Mouse (Mus musculus) hindbrain, embryonic 16.5 days (tissue): ENCODE results near the gene Tbx3. TPM values are rescaled to one million over a fixed set of nuclear protein-coding genes. Genes with fewer than 3 reads are reported as not detected.

ENCODE experiments used
- ATAC-seq: fragments of 200-750 bp; cut with Nextera tagmentation; 2 replicates; pipeline ENCODE4 v1.8.0; 2017; ENCODE audit warnings: moderate TSS enrichment, moderate library complexity
- H3K27ac ChIP-seq: fragments of 300-500 bp; sonication (generic); 2 replicates; pipeline ENCODE4 v1.5.1; 2014; ENCODE audit warnings: low read depth, mild to moderate bottlenecking, control low read depth, low read length, moderate library complexity
- H3K27me3 ChIP-seq: fragments of 300-500 bp; sonication (generic); replicated peaks from 2 replicates; pipeline ENCODE4 v1.6.1; 2014; ENCODE audit warnings: low read length; ENCODE audit not compliant: control insufficient read depth, insufficient read depth
- H3K36me3 ChIP-seq: fragments of 300-500 bp; sonication (generic); 2 replicates; pipeline ENCODE4 v1.6.1; 2014; ENCODE audit warnings: mild to moderate bottlenecking, low read length, moderate library complexity, mixed read lengths; ENCODE audit not compliant: control insufficient read depth, insufficient read depth
- H3K4me1 ChIP-seq: fragments of 300-500 bp; sonication (generic); 2 replicates; pipeline ENCODE4 v1.6.1; 2014; ENCODE audit warnings: low read depth, low read length; ENCODE audit not compliant: control insufficient read depth, insufficient read depth
- H3K4me2 ChIP-seq: fragments of 300-500 bp; sonication (generic); 2 replicates; pipeline ENCODE4 v1.6.1; 2014; ENCODE audit warnings: mild to moderate bottlenecking, low read length, control low read depth, moderate library complexity
- H3K4me3 ChIP-seq: fragments of 300-500 bp; sonication (generic); 2 replicates; pipeline ENCODE4 v1.5.1; 2014; ENCODE audit warnings: mild to moderate bottlenecking, low read length, control low read depth, moderate library complexity
- H3K9ac ChIP-seq: fragments of 300-500 bp; sonication (generic); 2 replicates; pipeline ENCODE4 v1.6.1; 2014; ENCODE audit warnings: low read depth, mild to moderate bottlenecking, control low read depth, low read length, moderate library complexity
- H3K9me3 ChIP-seq: fragments of 300-500 bp; sonication (generic); 2 replicates; pipeline ENCODE4 v1.6.1; 2014; ENCODE audit warnings: mild to moderate bottlenecking, low read length, moderate library complexity; ENCODE audit not compliant: control insufficient read depth
- WGBS: fragments of 180-500 bp; shearing (Covaris S2); extraction: QIAGEN DNeasy Blood & Tissue Kit; methylation state at CpG from one replicate; pipeline ENCODE4 v1.1.7; 2014; 5-methylcytosine and 5-hydroxymethylcytosine counted together
- polyA plus RNA-seq: library from polyadenylated mRNA; unstranded; fragments of >200 nt; fragmentation: Nextera tagmentation; extraction: Ambion mirVana; gene quantifications from 2 replicates; pipeline ENCODE4 v1.2.1, GENCODE M21; 2015

The Tbx3 gene
- polyA plus RNA-seq, 1 experiment from 2014 or later = 2.9 TPM

DNA sequence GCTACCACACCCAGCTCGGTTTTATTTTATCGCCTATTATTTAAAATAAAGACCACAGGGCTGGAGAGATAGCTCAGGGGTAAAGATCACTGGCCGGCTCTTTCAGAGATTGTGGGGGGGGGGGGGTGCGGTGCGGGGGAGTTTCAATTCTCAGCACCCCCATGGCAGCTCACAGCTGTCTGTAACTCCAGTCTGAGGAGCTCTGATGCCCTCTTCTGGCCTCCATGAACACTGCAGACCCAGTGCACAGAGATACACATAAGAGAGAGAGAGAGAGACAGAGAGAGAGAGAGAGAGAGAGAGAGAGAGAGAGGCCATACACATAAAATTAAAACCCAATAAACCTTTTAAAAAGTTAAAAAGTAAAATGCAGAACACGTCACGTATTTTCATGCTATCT, 34.4 kb downstream of the Tbx3 start:
- 56% methylated on average over 7 of the region's 7 CpGs for WGBS
- Histone ChIP-seq H3K27me3 (peaks cover 34% of the 10 kb centered on the region), H3K4me3 (no peak overlapping the region)

DNA sequence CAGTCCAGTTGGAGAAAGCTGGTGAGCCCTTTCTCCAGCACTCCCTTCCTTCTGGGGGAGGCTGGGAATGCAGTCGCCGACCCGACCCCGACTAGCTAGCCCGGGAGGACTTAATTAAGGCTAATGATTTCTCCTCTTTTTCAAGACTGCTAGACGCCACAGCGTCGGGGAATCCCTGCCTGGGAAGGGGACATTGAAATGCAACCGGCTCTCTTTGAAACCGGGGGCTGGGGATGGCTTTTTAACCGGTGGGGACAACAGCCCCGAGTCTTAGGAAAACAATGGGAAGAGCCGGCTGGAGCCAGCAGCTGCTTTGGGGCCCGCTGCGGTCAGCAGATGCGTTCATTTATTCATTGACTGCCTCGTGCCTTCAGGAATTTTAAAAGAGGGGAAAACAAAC, 36.0 kb downstream of the Tbx3 start:
- H3K4me2 ChIP-seq = peak overlapping the region; percentile 20; the same call in 1 of the 2 replicates
- no peak for ATAC-seq
- H3K27ac ChIP-seq = no peak overlapping the region
- peaks cover 43% of the 10 kb centered on the region for H3K27me3 ChIP-seq
- 0 out of 2 replicates have a peak, but pooled peaks cover 4% of the 10 kb centered on the region for H3K4me1 ChIP-seq
- 0 out of 2 replicates have a peak overlapping the region, but pooled peaks have one; percentile 0 for H3K4me3 ChIP-seq
- H3K9ac ChIP-seq = no peak overlapping the region
- WGBS = 1% methylated on average over 17 of the region's 17 CpGs
- H3K9me3 ChIP-seq = no peaks in the 10 kb centered on the region; the same call in 1 of the 2 replicates
- H3K36me3 ChIP-seq = no peaks in the 10 kb centered on the region

More for the DNA sequence above, 34.4 kb downstream of the Tbx3 start:
- no peak for ATAC-seq
- Histone ChIP-seq H3K4me1 (0 out of 2 replicates have a peak, but pooled peaks cover 4% of the 10 kb centered on the region), H3K27ac (no peak overlapping the region), H3K4me2 (no peak overlapping the region), H3K9me3 (no peaks in the 10 kb centered on the region; the same call in 1 of the 2 replicates), H3K36me3 (no peaks in the 10 kb centered on the region), H3K9ac (no peak overlapping the region)

DNA sequence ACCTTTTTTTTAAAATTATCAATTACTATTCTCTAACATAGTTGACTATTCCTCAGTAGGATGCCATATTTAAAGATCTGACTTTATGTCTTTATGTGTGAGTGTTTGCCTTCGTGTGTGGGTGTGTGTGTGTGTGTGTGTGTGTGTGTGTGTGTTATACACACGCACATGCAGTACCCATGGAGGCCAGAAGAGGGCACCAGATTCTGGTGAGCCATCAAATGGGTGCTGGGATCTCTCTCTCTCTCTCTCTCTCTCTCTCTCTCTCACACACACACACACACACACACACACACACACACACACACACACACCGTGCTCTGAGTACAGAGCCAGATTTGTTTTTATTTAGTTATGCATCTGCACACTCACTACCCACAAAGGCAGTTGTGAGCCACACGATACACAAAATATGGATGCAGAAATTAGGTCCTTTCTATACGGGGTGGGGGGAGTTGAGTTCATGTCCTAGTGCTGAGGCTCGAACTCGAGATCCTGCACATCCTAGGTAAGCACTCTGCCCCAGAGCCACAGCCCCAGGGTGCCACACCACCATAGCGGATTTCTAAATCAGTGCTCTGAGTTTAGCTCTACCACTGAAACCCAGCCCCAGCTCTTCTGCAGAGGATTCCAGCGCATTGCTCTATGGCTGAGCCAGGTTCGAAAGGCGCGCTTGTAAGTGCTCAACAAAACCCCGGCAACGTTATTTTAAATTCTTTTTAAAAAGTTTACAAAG, 38.5 kb downstream of the Tbx3 start:
- no peak overlapping the region for H3K27ac ChIP-seq
- ATAC-seq = no peak
- H3K4me2 ChIP-seq = no peak overlapping the region
- H3K4me3 ChIP-seq = no peak overlapping the region
- 0 out of 2 replicates have a peak, but pooled peaks cover 4% of the 10 kb centered on the region for H3K4me1 ChIP-seq
- no peaks in the 10 kb centered on the region for H3K36me3 ChIP-seq
- 81% methylated on average over 14 of the region's 14 CpGs for WGBS
- peaks cover 48% of the 10 kb centered on the region for H3K27me3 ChIP-seq
- no peak overlapping the region for H3K9ac ChIP-seq
- H3K9me3 ChIP-seq = no peaks in the 10 kb centered on the region; the same call in 1 of the 2 replicates

DNA sequence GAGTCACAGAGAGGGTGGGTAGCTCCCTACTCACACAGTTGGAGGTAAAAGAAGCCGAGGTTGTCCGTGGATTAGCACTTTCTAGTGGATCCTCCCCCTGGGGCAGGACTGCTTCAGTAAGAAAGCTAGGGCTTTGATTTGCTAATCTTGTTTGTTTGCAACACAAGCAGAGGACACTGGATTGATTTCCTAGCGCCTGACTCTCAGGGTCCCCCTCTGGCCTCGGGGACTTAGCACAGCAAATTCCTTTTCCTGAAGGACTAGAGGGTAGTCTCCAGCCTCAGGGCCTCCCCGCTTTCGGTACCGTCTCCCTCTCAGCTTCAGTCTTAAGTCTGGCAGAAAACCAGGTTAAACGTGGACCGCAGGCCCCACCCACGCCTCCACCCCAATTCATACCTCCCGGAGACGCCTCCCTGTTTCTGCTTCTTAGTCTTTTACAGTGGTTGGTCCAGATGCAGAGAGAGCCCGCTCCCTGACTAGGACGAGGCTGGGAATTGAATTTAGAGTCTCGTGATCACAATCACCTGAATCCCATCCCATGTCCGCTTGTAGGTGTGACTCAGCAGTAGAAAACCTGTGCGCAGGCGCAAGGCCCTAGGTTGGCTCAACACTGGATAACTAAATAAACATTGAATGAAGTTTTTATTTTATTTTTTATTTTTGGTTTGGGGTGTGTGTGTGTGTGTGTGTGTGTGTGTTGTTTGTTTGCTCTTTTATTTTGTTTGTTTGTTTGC, 39.5 kb downstream of the Tbx3 start:
- H3K27ac ChIP-seq = no peak overlapping the region
- no peak for ATAC-seq
- no peak overlapping the region for H3K4me3 ChIP-seq
- H3K4me1 ChIP-seq = 0 out of 2 replicates have a peak, but pooled peaks cover 4% of the 10 kb centered on the region
- peaks cover 48% of the 10 kb centered on the region for H3K27me3 ChIP-seq
- 8% methylated on average over 18 of the region's 18 CpGs for WGBS
- peak overlapping the region; percentile 36 for H3K4me2 ChIP-seq
- H3K9me3 ChIP-seq = no peaks in the 10 kb centered on the region; the same call in 1 of the 2 replicates
- H3K9ac ChIP-seq = no peak overlapping the region
- H3K36me3 ChIP-seq = no peaks in the 10 kb centered on the region

DNA sequence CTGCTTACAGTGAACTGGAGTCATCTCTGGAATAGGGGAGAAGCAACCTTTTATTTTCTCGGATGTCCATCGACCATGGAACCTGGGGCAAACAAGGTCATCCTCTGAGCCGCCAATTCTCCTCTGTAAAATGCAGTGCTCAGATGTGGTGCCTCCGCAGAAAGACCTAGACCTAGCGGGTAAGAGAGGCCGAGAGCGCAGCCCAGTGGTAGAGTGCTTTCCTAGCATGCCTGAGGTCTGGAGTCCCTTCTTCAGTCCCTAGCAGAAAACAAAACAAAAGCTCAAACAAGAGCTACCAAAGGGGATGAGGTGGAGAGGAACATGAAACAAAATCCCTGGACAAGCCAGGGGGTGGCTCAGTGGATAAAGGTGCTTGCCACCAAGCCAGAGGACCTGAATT, 40.3 kb downstream of the Tbx3 start:
- H3K4me1 ChIP-seq = 0 out of 2 replicates have a peak, but pooled peaks cover 4% of the 10 kb centered on the region
- no peak overlapping the region for H3K4me3 ChIP-seq
- H3K27ac ChIP-seq = no peak overlapping the region
- no peak for ATAC-seq
- 10% methylated on average over 7 of the region's 7 CpGs for WGBS
- peaks cover 44% of the 10 kb centered on the region for H3K27me3 ChIP-seq
- H3K9ac ChIP-seq = no peak overlapping the region
- no peak overlapping the region for H3K4me2 ChIP-seq
- no peaks in the 10 kb centered on the region for H3K36me3 ChIP-seq
- H3K9me3 ChIP-seq = no peaks in the 10 kb centered on the region; the same call in 1 of the 2 replicates

DNA sequence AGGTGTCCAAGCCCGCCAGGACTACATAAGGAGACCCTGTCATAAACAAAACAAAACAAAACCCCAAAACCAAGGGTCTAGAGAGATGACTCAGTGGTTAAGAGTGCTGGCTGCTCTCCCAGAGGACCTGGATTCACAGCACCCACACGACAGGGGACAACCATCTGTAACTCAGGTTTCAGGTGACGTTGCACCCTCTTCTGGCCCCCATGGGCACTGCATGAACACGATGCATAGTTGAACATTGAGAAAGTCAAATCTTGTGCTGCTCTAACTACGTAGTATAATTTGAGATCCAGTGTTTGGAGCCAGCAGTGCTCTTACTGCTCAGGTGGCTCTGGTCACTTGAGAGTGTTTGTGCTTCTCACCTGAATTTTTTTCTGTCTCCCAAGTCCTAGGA, 41.2 kb downstream of the Tbx3 start:
- H3K36me3 ChIP-seq = no peaks in the 10 kb centered on the region
- H3K9ac ChIP-seq = no peak overlapping the region
- no peak overlapping the region for H3K4me3 ChIP-seq
- no peaks in the 10 kb centered on the region; the same call in 1 of the 2 replicates for H3K9me3 ChIP-seq
- H3K4me2 ChIP-seq = no peak overlapping the region
- no peak overlapping the region for H3K27ac ChIP-seq
- WGBS = 84% methylated on average over 5 of the region's 5 CpGs
- ATAC-seq = no peak
- H3K4me1 ChIP-seq = no peaks in the 10 kb centered on the region
- peaks cover 40% of the 10 kb centered on the region for H3K27me3 ChIP-seq

DNA sequence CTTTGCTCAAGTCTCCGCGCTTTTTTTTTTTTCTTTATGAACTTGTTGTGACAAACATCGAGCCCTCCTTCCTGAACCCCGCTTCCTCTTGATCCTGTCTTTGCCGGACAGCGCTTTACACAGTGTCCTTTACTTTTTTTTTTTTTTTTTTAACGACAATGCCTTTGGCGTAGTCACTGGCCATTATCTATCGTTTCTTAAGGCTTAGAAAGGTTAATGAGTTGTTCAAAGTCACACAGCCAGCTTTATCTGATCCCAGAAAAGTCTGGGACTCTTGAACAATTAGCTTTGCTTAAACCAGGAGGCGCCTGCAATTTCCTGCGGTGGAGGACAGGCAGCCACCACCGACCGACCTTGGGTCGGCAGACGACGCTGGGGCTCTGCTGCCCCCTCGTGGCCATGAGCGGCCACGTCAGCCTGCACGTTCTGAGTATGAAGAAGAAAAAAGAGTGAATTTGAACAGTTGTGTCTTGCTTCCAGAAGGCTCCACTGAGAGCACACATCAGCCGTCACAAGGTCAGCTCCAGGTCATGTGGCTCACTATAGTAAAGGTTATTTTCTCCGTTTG, 42.3 kb downstream of the Tbx3 start:
- H3K36me3 ChIP-seq = no peaks in the 10 kb centered on the region
- no peaks in the 10 kb centered on the region; the same call in 1 of the 2 replicates for H3K9me3 ChIP-seq
- peaks cover 32% of the 10 kb centered on the region for H3K27me3 ChIP-seq
- ATAC-seq = no peak
- WGBS = 10% methylated on average over 22 of the region's 22 CpGs
- no peak overlapping the region for H3K9ac ChIP-seq
- H3K27ac ChIP-seq = no peak overlapping the region
- H3K4me3 ChIP-seq = no peak overlapping the region
- H3K4me2 ChIP-seq = peak overlapping the region; percentile 45
- no peaks in the 10 kb centered on the region for H3K4me1 ChIP-seq

DNA sequence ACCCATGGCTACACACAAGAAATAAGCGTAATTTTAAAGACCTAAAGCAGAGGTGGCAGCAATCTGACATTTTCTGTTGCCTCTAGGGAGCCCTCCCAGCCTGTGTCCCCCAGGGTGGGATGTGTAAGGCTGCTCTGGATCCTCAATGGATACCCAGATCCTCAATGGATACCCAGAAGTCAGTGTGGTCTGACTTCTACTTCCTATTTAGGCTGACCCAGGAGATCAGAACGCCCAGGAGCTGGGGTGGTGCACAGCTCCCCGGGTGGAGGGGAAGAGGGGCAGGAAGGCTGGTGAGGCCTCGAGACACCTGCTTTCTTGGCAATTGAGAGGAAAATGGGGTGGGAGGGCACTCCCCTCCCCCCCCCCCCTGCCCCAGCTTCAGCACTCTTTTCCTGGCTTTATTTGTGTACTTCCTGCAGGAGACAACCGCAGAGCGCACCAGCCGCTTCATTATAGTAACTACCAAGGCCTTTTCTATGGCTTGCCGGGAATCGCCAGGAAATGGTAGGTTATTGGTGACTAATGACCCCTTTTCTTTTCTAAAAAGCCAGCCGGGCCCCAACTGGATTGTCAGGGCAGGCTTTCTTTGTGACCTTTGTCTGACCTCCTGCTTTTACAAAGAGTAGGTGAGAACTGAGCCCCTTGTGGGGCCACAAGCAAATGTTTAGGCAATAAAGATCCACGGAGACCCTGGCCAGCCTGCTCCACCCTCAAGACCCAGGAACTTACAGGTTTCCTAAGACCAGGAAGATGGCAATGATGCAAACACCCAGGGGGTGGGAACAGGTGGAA, 50.2 kb downstream of the Tbx3 start:
- WGBS = 23% methylated on average over 11 of the region's 11 CpGs
- no peak for ATAC-seq
- no peaks in the 10 kb centered on the region for H3K4me1 ChIP-seq
- no peak overlapping the region for H3K4me2 ChIP-seq
- H3K27ac ChIP-seq = no peak overlapping the region
- H3K36me3 ChIP-seq = no peaks in the 10 kb centered on the region
- H3K9ac ChIP-seq = no peak overlapping the region
- H3K9me3 ChIP-seq = no peaks in the 10 kb centered on the region
- no peaks in the 10 kb centered on the region; the same call in 1 of the 2 replicates for H3K27me3 ChIP-seq
- H3K4me3 ChIP-seq = no peak overlapping the region
